Mouse (Mus musculus) forebrain, embryonic 14.5 days (tissue): Measurements from ENCODE around the gene Dnajb12. TPM values are rescaled to one million over a fixed set of nuclear protein-coding genes. Genes with fewer than 3 reads are reported as not detected.
A peak's percentile ranks its signal among the peaks of the same experiment; 100 is the strongest.

ENCODE experiments used
- ATAC-seq: fragments of 200-750 bp; cut with Nextera tagmentation; 2 replicates; pipeline ENCODE4 v1.8.0; 2017; ENCODE audit warnings: mild to moderate bottlenecking, moderate library complexity
- DNase-seq: peaks from one replicate; pipeline ENCODE4 v3.0.0-alpha.2; 2015; ENCODE audit warnings: low spot score
- H3K27ac ChIP-seq: fragments of 300-500 bp; sonication (generic); 2 replicates; pipeline ENCODE4 v1.5.1; 2014; ENCODE audit warnings: low read depth, mild to moderate bottlenecking, control low read depth, low read length, moderate library complexity
- H3K27me3 ChIP-seq: fragments of 300-500 bp; sonication (generic); replicated peaks from 2 replicates; pipeline ENCODE4 v1.6.1; 2014; ENCODE audit warnings: low read length, control low read depth, mixed read lengths; ENCODE audit not compliant: control insufficient read depth, insufficient read depth
- H3K36me3 ChIP-seq: fragments of 300-500 bp; sonication (generic); 2 replicates; pipeline ENCODE4 v1.6.1; 2014; ENCODE audit warnings: low read length, control low read depth; ENCODE audit not compliant: control insufficient read depth, insufficient read depth
- H3K4me1 ChIP-seq: fragments of 300-500 bp; sonication (generic); 2 replicates; pipeline ENCODE4 v1.6.1; 2014; ENCODE audit warnings: antibody characterized with exemption, low read length, control low read depth; ENCODE audit not compliant: control insufficient read depth, insufficient read depth
- H3K4me2 ChIP-seq: fragments of 300-500 bp; sonication (generic); 2 replicates; pipeline ENCODE4 v1.6.1; 2014; ENCODE audit warnings: mild to moderate bottlenecking, control low read depth, low read length
- H3K4me3 ChIP-seq: fragments of 300-500 bp; sonication (generic); 2 replicates; pipeline ENCODE4 v1.5.1; 2014; ENCODE audit warnings: low read depth, low read length, control low read depth
- H3K9ac ChIP-seq: fragments of 300-500 bp; sonication (generic); 2 replicates; pipeline ENCODE4 v1.6.1; 2014; ENCODE audit warnings: mild to moderate bottlenecking, low read length, control low read depth, moderate library complexity
- H3K9me3 ChIP-seq: fragments of 300-500 bp; sonication (generic); replicated peaks from 2 replicates; pipeline ENCODE4 v1.6.1; 2016; ENCODE audit warnings: low read length, control low read depth, mixed read lengths; ENCODE audit not compliant: control insufficient read depth
- WGBS: fragments of 180-500 bp; shearing (Covaris S2); extraction: QIAGEN DNeasy Blood & Tissue Kit; methylation state at CpG from one replicate; pipeline ENCODE4 v1.1.7; 2014; 5-methylcytosine and 5-hydroxymethylcytosine counted together
- polyA plus RNA-seq: library from polyadenylated mRNA; unstranded; fragments of >200 nt; fragmentation: Nextera tagmentation; extraction: Ambion mirVana; gene quantifications from 2 replicates; pipeline ENCODE4 v1.2.1, GENCODE M21; 2014

Dnajb12 gene
- polyA plus RNA-seq, 1 experiment from 2014 or later, result 18.8 TPM

- Histone ChIP-seq H3K36me3 (no peaks in the 10 kb centered on the region), H3K27me3 (no peaks in the 10 kb centered on the region), H3K4me1 (peaks cover 20% of the 10 kb centered on the region), H3K27ac (no peak overlapping the region), H3K9ac (no peak overlapping the region), H3K4me3 (no peak overlapping the region), H3K4me2 (no peak overlapping the region), H3K9me3 (no peaks in the 10 kb centered on the region)
- ATAC-seq (no peak), DNase-seq (no peak)
- WGBS, result 51% methylated on average over 3 of the region's 3 CpGs
Observed at GRCm38 (mm10) chr10:59907080-59907609, 27.8 kb downstream of the Dnajb12 start.

- Histone ChIP-seq H3K4me1 (peaks cover 17% of the 10 kb centered on the region), H3K36me3 (no peaks in the 10 kb centered on the region), H3K9ac (no peak overlapping the region), H3K4me2 (no peak overlapping the region), H3K27ac (0 out of 2 replicates have a peak overlapping the region, but pooled peaks have one; percentile 45), H3K27me3 (no peaks in the 10 kb centered on the region), H3K4me3 (no peak overlapping the region), H3K9me3 (no peaks in the 10 kb centered on the region)
- peak; percentile 62 for DNase-seq
- WGBS, result 35% methylated on average over 7 of the region's 7 CpGs
- peak; percentile 43 for ATAC-seq
Observed at GRCm38 (mm10) chr10:59907695-59908299, 28.4 kb downstream of the Dnajb12 start.

GRCm38 (mm10) chr10:59908776-59909315, 29.5 kb downstream of the Dnajb12 start:
- H3K9ac ChIP-seq, result no peak overlapping the region
- 57% methylated on average over 7 of the region's 7 CpGs for WGBS
- H3K4me2 ChIP-seq, result no peak overlapping the region
- H3K4me3 ChIP-seq, result no peak overlapping the region
- H3K36me3 ChIP-seq, result no peaks in the 10 kb centered on the region
- ATAC-seq (no peak; the same call in 1 of the 2 replicates), DNase-seq (no peak)
- H3K9me3 ChIP-seq, result no peaks in the 10 kb centered on the region
- H3K4me1 ChIP-seq, result peaks cover 17% of the 10 kb centered on the region
- no peak overlapping the region for H3K27ac ChIP-seq
- H3K27me3 ChIP-seq, result no peaks in the 10 kb centered on the region

GRCm38 (mm10) chr10:59909357-59909847, 30.0 kb downstream of the Dnajb12 start:
- Histone ChIP-seq H3K4me1 (peaks cover 17% of the 10 kb centered on the region), H3K4me3 (no peak overlapping the region), H3K27ac (peak overlapping the region; percentile 2; the same call in 1 of the 2 replicates), H3K9me3 (no peaks in the 10 kb centered on the region), H3K4me2 (peak overlapping the region; percentile 20; the same call in 1 of the 2 replicates), H3K9ac (no peak overlapping the region), H3K36me3 (no peaks in the 10 kb centered on the region), H3K27me3 (no peaks in the 10 kb centered on the region)
- 10% methylated on average over 14 of the region's 14 CpGs for WGBS
- peak; percentile 35; the same call in 1 of the 2 replicates for ATAC-seq
- peak; percentile 75 for DNase-seq

- Histone ChIP-seq H3K9me3 (no peaks in the 10 kb centered on the region), H3K27ac (no peak overlapping the region), H3K27me3 (no peaks in the 10 kb centered on the region), H3K9ac (no peak overlapping the region), H3K4me2 (0 out of 2 replicates have a peak overlapping the region, but pooled peaks have one; percentile 23), H3K4me3 (no peak overlapping the region), H3K36me3 (no peaks in the 10 kb centered on the region), H3K4me1 (peaks cover 22% of the 10 kb centered on the region)
- ATAC-seq (no peak), DNase-seq (no peak)
- WGBS, result 40% methylated on average over 6 of the region's 6 CpGs
Observed at GRCm38 (mm10) chr10:59911091-59911490, 31.7 kb downstream of the Dnajb12 start.

- Histone ChIP-seq H3K27me3 (no peaks in the 10 kb centered on the region), H3K4me2 (peak overlapping the region; percentile 23; the same call in 1 of the 2 replicates), H3K9ac (peak overlapping the region; percentile 47; the same call in 1 of the 2 replicates), H3K27ac (no peak overlapping the region), H3K36me3 (no peaks in the 10 kb centered on the region), H3K4me3 (no peak overlapping the region), H3K9me3 (no peaks in the 10 kb centered on the region), H3K4me1 (peaks cover 25% of the 10 kb centered on the region)
- no peak for ATAC-seq
- WGBS, result 5% methylated on average over 25 of the region's 25 CpGs
- no peak for DNase-seq
Observed at GRCm38 (mm10) chr10:59911561-59912198, 32.3 kb downstream of the Dnajb12 start.

DNA sequence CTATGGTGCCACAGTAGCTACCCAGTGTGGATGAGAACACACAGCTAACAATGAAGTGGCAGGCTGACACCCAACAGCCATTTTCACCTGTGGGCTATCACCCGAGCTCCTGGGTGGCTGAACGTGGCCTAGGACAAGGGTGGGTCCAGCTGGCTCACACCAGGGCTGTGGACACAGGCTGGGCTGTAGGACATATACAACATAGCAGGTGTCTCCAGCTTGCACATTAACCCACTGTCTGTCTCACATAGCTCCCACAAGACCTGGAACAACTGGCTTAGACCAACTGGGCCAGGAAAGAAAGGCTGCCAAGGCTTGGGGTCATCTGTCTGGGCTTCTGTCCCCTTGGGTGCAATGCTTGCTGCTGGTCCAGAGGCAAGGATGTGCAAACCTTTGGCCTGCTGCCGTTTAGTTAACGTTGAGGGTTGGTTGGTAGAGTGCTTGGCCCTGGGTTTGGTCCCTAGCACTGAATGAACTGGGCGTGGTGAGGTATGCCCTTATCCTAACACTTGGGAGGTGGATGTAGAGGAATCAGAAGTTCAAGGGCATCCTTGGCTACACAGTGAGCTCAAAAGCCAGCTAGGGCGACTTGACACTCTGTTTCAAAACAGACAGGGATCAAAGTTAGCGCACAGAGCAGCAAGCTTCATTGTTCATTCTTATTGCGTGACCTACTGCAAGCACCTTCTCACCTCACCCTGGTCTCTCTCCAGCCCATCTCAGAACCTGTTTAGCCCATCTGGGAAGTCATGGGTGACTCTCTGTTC, 36.0 kb downstream of the Dnajb12 start:
- Histone ChIP-seq H3K4me2 (no peak overlapping the region), H3K9ac (no peak overlapping the region), H3K27me3 (no peaks in the 10 kb centered on the region), H3K27ac (no peak overlapping the region), H3K36me3 (no peaks in the 10 kb centered on the region), H3K9me3 (no peaks in the 10 kb centered on the region), H3K4me3 (no peak overlapping the region), H3K4me1 (peaks cover 21% of the 10 kb centered on the region)
- DNase-seq (no peak), ATAC-seq (no peak)
- 91% methylated on average over 8 of the region's 8 CpGs for WGBS

GRCm38 (mm10) chr10:59916159-59916558, 36.8 kb downstream of the Dnajb12 start:
- Histone ChIP-seq H3K27me3 (no peaks in the 10 kb centered on the region), H3K4me1 (peaks cover 28% of the 10 kb centered on the region), H3K4me3 (peak overlapping the region; percentile 3; the same call in 1 of the 2 replicates), H3K9ac (no peak overlapping the region), H3K9me3 (no peaks in the 10 kb centered on the region), H3K4me2 (peak overlapping the region; percentile 41), H3K36me3 (no peaks in the 10 kb centered on the region), H3K27ac (peak overlapping the region; percentile 48; the same call in 1 of the 2 replicates)
- ATAC-seq (no peak), DNase-seq (no peak)
- WGBS, result 7% methylated on average over 4 of the region's 4 CpGs
